Mouse (Mus musculus): ENCODE data around the gene Cmtm3. TPM values are rescaled to one million over a fixed set of nuclear protein-coding genes. Genes with fewer than 3 reads are reported as not detected.
"Not testable (repeated sequence)": the region's sequence is repeated elsewhere in the genome, so short reads cannot be mapped to it uniquely, and the experiment has no call there.

Gene Cmtm3
- 73.6 and 76.8 TPM in 2 replicates for polyA plus RNA-seq (2016; fragmentation: Nextera tagmentation; extraction: Ambion mirVana)

DNA sequence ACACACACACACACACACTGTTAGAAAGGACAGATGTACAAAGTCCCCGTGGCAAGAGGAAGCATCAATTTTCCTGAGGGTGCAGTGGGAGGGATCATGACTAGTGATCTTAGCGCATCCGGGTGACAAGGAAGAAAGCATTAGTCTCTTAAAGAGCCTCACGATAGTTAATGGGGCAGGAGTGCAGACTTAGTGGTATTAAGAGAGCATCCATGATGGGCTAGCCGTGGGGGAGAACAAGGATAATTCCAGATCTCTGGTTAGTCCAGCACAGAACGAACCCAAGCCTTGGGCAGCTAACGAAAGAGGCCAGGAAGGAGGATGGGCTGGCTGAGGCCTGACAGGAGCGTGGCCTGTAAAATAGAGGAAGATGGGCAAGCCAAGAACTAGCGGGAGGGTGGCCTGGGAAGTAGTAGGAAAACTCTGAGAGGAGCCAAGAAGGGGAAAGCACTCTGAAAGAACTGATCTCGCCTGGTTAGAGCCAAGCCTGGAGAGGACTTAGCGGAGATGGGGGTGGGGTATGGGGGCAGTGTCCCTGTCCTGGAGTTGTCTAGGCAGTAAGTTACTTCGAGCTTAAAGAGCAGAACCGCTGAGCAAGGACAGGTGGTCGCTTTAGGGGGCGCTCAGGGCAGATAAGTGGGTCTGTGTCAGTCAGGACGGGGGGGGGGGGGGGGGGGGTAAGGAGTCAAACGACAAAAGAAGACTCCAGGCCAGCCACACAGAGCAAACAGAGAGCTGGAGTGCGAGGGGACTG lies at the start of gene Cmtm3:
Cmtm3 (plus strand) TSS at position 182 of the 754 bp plus-strand sequence.
- 22% methylated on average over 18 of the region's 18 CpGs for WGBS
- 0 out of 2 replicates have a peak, but pooled peaks have one; percentile 6 for ATAC-seq (ENCODE audit: low FRiP score, low read depth)
- peaks cover 19% of the 10 kb centered on the region for H3K4me1 ChIP-seq
- H3K27ac ChIP-seq = no peak within 1 kb of the TSS
- H3K4me2 ChIP-seq (replicated peaks) = peak within 1 kb of the TSS; percentile 80
- peak within 1 kb of the TSS; percentile 57 for H3K4me3 ChIP-seq
- H3K9me3 ChIP-seq = no peaks in the 10 kb centered on the region
- H3K27me3 ChIP-seq (replicated peaks) = no peaks in the 10 kb centered on the region
- no peaks in the 10 kb centered on the region for H3K36me3 ChIP-seq
- peak within 1 kb of the TSS; percentile 77 for H3K9ac ChIP-seq

DNA sequence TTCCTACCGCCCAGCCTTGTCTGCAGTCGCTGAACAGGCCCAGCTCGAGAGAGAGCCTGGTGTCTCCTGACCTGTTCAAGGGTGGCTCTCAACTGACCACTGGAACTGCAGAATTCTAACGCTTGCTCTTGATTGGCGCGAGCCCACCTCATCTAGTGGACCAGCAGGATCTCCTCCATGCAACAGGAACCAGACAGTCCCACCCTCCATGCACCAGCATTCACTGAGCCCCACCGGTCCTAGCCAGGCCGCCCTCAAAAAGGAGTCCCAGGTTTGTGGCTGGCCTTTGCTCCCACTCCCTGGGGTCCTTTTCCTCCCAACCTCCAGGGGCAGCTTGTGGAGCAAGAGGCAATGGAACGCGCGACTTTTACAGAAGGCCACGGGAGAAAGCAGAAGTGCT lies 46.1 kb upstream of the Cmtm3 start, which contains the start of gene Cmtm2a:
Cmtm2a (minus strand) TSS at position 101 of the 400 bp plus-strand sequence.
- 85% methylated on average over 12 of the region's 12 CpGs for WGBS
- not testable (repeated sequence) for H3K9me3 ChIP-seq; ATAC-seq (ENCODE audit: low FRiP score, low read depth); H3K27ac ChIP-seq; H3K4me2 ChIP-seq (replicated peaks); H3K9ac ChIP-seq; H3K36me3 ChIP-seq; H3K27me3 ChIP-seq (replicated peaks); H3K4me1 ChIP-seq; H3K4me3 ChIP-seq

DNA sequence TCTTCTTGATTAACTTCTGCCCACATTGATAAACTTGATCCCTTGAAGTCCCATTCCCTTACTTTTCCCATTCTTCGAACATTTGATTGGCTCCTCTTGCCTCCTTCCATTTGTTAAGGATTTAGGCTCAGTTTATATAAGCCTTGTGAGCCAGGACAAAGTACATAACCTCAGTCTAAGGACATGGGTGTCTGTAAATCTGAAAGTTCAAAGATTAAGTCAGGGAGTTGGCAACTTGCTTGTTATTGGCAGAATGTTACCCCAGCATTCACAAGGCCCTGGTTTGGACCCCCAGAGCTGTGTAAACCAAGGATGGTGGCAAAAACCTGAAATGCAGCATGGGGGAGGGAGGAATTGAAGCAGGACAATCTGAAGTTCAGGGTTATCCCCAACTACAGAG lies 44.8 kb upstream of the Cmtm3 start:
- no peaks in the 10 kb centered on the region for H3K9me3 ChIP-seq
- ATAC-seq (ENCODE audit: low FRiP score, low read depth) = no peak
- H3K27me3 ChIP-seq (replicated peaks) = no peaks in the 10 kb centered on the region
- H3K27ac ChIP-seq = no peak overlapping the region
- no peak overlapping the region for H3K4me3 ChIP-seq
- H3K4me1 ChIP-seq = no peaks in the 10 kb centered on the region
- H3K36me3 ChIP-seq = no peaks in the 10 kb centered on the region
- 93% methylated on average over 1 of the region's 1 CpGs for WGBS
- H3K4me2 ChIP-seq (replicated peaks) = no peak overlapping the region
- H3K9ac ChIP-seq = no peak overlapping the region

DNA sequence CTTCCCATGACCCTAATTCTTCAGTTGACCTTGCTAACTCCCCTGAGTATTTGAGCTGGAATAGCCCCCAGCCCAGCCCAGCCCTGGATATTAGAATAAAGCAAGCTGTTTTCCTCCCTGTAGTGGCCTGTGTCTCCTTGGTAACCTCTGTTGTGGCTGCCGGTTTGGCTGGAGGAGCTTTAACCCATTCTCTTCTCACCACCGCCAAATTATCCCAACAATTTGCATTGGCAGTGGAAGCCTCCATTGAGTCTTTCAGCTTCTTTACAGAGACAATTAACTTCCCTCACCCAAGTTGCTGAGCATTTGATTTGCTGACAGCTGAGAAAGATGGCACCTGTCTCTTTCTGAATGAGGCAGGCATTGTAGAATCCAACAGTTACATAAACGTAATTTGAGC lies 37.6 kb upstream of the Cmtm3 start:
- H3K4me3 ChIP-seq; H3K4me1 ChIP-seq; H3K36me3 ChIP-seq; H3K9me3 ChIP-seq; H3K9ac ChIP-seq; H3K27me3 ChIP-seq (replicated peaks); H3K27ac ChIP-seq; H3K4me2 ChIP-seq (replicated peaks): not testable (repeated sequence)
- ATAC-seq (ENCODE audit: low FRiP score, low read depth) = 0 out of 2 replicates have a peak, but pooled peaks have one; percentile 53
- WGBS = 8% methylated on average over 3 of the region's 3 CpGs

DNA sequence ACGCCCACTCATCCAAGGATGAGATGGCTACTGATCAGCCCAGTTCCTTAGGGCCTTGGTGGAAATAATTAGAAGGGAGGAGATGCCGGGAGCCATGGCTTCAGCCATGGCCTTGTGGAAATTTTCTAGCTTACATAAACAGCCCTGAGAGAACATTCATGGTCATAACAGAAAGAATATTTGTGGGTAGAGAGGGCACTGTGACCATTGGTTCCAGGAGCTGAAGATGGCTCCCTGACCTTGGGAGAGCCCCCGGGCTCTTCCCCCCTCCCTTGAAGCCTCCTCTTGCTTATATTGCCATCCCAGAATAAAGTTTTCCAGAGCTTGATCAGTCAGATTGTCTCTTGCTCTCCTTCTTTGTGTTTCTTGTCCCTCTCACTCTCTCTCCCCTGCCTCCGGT lies 36.7 kb upstream of the Cmtm3 start:
- H3K4me2 ChIP-seq (replicated peaks); H3K9me3 ChIP-seq; H3K36me3 ChIP-seq; ATAC-seq (ENCODE audit: low FRiP score, low read depth); H3K27ac ChIP-seq; H3K4me1 ChIP-seq; H3K4me3 ChIP-seq; H3K9ac ChIP-seq; H3K27me3 ChIP-seq (replicated peaks): not testable (repeated sequence)
- 88% methylated on average over 4 of the region's 4 CpGs for WGBS

DNA sequence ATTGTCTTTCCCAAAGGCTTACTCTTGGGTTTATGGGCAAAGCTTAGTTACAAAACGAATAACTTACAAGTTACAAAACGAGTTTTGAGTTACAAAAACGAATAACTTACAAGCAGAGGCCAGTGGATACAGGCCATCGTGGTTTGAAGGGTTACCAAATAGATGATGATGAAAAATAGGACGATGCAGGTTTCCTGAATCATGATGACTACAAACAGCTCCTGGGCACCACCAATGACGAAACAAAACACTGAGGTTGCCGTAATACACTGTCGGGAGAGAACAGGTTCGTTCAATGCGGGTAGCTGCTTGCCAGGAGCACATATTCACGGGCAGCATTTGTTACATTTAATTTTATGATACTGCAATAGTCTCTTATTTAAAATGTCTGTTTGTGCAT lies 34.2 kb upstream of the Cmtm3 start:
- H3K9me3 ChIP-seq = no peaks in the 10 kb centered on the region
- no peak for ATAC-seq (ENCODE audit: low FRiP score, low read depth)

DNA sequence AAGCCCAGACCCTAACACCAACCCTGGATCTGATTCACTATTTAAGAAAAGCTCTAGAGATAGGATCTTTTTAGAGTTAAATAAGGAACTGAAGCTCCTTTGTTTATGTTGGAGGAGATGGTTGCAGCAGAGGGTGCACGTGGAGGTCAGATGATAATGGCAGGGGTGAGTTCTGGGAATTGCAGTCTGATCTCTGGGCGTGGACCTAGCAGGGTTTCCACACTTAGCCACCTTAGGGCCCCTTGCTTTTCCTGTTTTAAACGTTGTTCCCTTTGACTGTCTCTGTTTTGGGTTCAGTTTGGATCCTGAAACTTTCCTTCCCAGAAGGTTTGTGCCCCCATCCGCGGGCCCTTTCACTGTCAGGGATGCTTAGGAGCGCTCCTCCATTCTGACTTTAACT lies 30.9 kb upstream of the Cmtm3 start:
- WGBS = 48% methylated on average over 6 of the region's 6 CpGs
- not testable (repeated sequence) for H3K4me2 ChIP-seq (replicated peaks); H3K4me1 ChIP-seq; H3K36me3 ChIP-seq; ATAC-seq (ENCODE audit: low FRiP score, low read depth); H3K27me3 ChIP-seq (replicated peaks); H3K9ac ChIP-seq; H3K4me3 ChIP-seq; H3K9me3 ChIP-seq; H3K27ac ChIP-seq

More for the DNA sequence above, 34.2 kb upstream of the Cmtm3 start:
- H3K36me3 ChIP-seq = no peaks in the 10 kb centered on the region
- H3K4me3 ChIP-seq = no peak overlapping the region
- WGBS = 91% methylated on average over 11 of the region's 11 CpGs
- H3K27me3 ChIP-seq (replicated peaks) = no peaks in the 10 kb centered on the region
- H3K9ac ChIP-seq = no peak overlapping the region
- no peaks in the 10 kb centered on the region for H3K4me1 ChIP-seq
- H3K27ac ChIP-seq = no peak overlapping the region
- H3K4me2 ChIP-seq (replicated peaks) = no peak overlapping the region

DNA sequence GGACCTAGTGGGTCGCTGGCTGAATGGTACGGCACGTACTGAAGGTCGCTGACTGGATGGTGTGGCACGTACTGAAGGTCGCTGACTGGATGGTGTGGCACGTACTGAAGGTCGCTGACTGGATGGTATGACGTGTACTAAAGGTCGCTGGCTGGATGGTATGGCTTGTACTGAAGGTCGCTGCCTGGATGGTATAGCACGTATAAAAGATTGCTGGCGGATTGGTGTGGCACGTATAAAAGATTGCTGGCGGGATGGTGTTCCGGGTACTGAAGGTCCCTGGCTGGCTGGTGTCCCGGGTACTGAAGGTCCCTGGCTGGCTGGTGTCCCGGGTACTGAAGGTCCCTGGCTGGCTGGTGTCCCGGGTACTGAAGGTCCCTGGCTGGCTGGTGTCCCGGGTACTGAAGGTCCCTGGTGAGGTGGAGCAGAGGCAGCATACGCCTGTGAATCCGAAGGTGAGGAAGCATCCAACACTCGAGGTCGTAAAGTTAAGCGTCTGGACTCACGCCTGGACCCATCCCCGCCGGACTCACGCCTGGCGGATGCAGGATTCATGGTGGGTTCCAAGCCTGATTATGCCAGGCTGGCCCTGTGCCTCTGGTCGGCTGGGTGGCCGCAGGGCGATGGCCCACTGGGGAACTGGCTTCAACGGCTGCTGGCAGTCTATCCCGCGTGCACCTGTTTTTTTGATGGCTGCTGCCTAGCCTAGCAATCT lies 29.6 kb upstream of the Cmtm3 start, which contains the start of the genes Gm45711 and Cmtm1:
Gm45711 (minus strand) TSS at position 641 of the 715 bp plus-strand sequence.
Cmtm1 (minus strand) TSS at position 705 of the 715 bp plus-strand sequence.
- H3K36me3 ChIP-seq; H3K4me2 ChIP-seq (replicated peaks); H3K9me3 ChIP-seq; H3K4me1 ChIP-seq; H3K4me3 ChIP-seq; ATAC-seq (ENCODE audit: low FRiP score, low read depth); H3K27me3 ChIP-seq (replicated peaks); H3K9ac ChIP-seq; H3K27ac ChIP-seq: not testable (repeated sequence)
- 90% methylated on average over 36 of the region's 36 CpGs for WGBS

DNA sequence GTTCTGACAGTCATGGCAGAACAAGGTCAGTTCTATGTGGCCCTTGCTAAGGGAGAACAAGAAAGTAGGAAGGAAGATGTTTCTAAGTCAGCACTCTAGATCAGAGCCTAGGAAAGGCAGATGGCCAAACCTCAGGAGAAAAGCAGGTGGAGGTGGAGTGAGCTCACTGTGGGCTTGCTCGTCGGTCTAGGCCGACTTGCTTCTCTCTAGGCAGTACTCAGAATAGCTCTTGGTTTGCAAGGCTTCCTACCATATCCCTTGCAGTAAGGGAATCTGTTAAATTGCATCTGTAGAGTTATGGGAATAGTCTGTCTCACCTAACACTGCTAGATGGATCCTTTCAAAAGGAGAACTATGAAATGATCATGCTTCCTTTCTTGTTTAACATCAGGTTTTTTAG lies 27.2 kb upstream of the Cmtm3 start:
- H3K9ac ChIP-seq; H3K27me3 ChIP-seq (replicated peaks); H3K4me2 ChIP-seq (replicated peaks); H3K9me3 ChIP-seq; H3K4me1 ChIP-seq; H3K27ac ChIP-seq; H3K4me3 ChIP-seq; ATAC-seq (ENCODE audit: low FRiP score, low read depth); H3K36me3 ChIP-seq: not testable (repeated sequence)
- 89% methylated on average over 3 of the region's 3 CpGs for WGBS

DNA sequence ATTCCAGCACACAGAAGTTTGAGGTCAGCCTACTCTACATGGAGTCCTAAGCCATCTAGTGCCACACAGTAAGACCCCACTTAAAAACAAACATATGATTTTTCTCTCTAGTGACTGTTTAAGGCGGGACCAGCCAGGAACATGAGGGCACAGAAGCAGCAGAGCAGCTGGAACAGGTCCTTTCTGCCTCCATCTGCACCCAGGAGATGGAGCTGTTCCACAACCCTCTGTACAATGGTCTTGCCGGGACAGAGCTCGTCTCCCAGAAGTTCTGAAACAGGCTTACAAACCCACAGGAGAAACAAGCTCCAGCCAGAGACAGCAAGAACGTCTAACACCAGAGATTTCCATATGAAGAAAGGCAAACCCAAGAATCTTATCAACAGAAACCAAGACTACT lies 25.9 kb upstream of the Cmtm3 start:
- WGBS = 87% methylated on average over 4 of the region's 4 CpGs
- no peaks in the 10 kb centered on the region for H3K9me3 ChIP-seq
- ATAC-seq (ENCODE audit: low FRiP score, low read depth) = no peak
- no peak overlapping the region for H3K4me2 ChIP-seq (replicated peaks)
- H3K4me3 ChIP-seq = no peak overlapping the region
- no peaks in the 10 kb centered on the region for H3K27me3 ChIP-seq (replicated peaks)
- no peak overlapping the region for H3K27ac ChIP-seq
- H3K4me1 ChIP-seq = no peaks in the 10 kb centered on the region
- no peak overlapping the region for H3K9ac ChIP-seq
- no peaks in the 10 kb centered on the region for H3K36me3 ChIP-seq

DNA sequence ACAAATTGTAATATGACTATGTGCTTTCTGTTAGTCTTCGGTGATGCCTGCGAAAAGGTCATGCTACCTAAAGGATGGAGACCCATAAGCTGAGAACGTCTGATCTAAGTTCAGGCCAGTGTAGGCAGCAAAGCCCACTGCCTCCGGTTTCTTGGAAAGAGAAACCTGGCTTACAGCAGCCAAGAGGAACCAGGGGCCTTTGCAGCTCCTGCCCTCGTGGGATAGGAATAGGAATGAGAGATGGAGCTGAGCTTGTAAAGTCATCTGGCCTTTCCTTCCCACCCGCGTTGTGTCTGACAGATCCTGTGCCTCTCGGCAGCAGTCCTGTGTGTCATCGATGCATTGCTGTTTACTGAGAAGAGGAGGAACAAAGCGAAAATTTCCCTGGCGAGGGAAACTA lies 17.9 kb upstream of the Cmtm3 start, which contains the start of gene Gm11020:
Gm11020 (plus strand) TSS at position 301 of the 400 bp plus-strand sequence.
- H3K4me1 ChIP-seq; H3K4me3 ChIP-seq; H3K9me3 ChIP-seq; H3K36me3 ChIP-seq; H3K9ac ChIP-seq; H3K27ac ChIP-seq; H3K27me3 ChIP-seq (replicated peaks); ATAC-seq (ENCODE audit: low FRiP score, low read depth); H3K4me2 ChIP-seq (replicated peaks): not testable (repeated sequence)
- WGBS = 88% methylated on average over 11 of the region's 11 CpGs

DNA sequence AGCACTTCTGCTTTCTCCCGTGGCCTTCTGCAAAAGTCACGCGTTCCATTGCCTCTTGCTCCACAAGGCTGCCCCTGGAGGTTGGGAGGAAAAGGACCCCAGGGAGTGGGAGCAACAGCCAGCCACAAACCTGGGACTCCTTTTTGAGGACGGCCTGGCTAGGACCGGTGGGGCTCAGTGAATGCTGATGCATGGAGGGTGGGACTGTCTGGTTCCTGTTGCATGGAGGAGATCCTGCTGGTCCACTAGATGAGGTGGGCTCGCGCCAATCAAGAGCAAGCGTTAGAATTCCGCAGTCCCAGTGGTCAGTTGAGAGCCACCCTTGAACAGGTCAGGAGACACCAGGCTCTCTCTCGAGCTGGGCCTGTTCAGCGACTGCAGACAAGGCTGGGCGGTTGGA lies 17.3 kb upstream of the Cmtm3 start, which contains the start of gene Cmtm2b:
Cmtm2b (plus strand) TSS at position 301 of the 400 bp plus-strand sequence.
- ATAC-seq (ENCODE audit: low FRiP score, low read depth); H3K4me3 ChIP-seq; H3K9ac ChIP-seq; H3K27me3 ChIP-seq (replicated peaks); H3K4me1 ChIP-seq; H3K27ac ChIP-seq; H3K4me2 ChIP-seq (replicated peaks); H3K36me3 ChIP-seq; H3K9me3 ChIP-seq: not testable (repeated sequence)
- 90% methylated on average over 12 of the region's 12 CpGs for WGBS

Data from neural tube, embryonic 12.5 days (tissue).